Mouse (Mus musculus) heart, embryonic 12.5 days (tissue): ENCODE data around the gene Mrps25. TPM values are rescaled to one million over a fixed set of nuclear protein-coding genes. Genes with fewer than 3 reads are reported as not detected.

Experiments
- ATAC-seq: fragments of 200-750 bp; cut with Nextera tagmentation; 2 replicates; pipeline ENCODE4 v1.8.0; 2017; ENCODE audit warnings: moderate TSS enrichment, moderate library complexity; ENCODE audit not compliant: insufficient number of reproducible peaks, low FRiP score
- H3K27ac ChIP-seq: fragments of 300-500 bp; sonication (generic); 2 replicates; pipeline ENCODE4 v1.5.1; 2016; ENCODE audit warnings: mild to moderate bottlenecking, moderate library complexity; ENCODE audit not compliant: poor library complexity, severe bottlenecking
- H3K27me3 ChIP-seq: fragments of 300-500 bp; sonication (generic); replicated peaks from 2 replicates; pipeline ENCODE4 v1.6.1; 2016; ENCODE audit warnings: mild to moderate bottlenecking, moderate library complexity
- H3K36me3 ChIP-seq: fragments of 300-500 bp; sonication (generic); 2 replicates; pipeline ENCODE4 v1.6.1; 2016; ENCODE audit warnings: mild to moderate bottlenecking, moderate library complexity
- H3K4me1 ChIP-seq: fragments of 300-500 bp; sonication (generic); replicated peaks from 2 replicates; pipeline ENCODE4 v1.6.1; 2016; ENCODE audit warnings: mild to moderate bottlenecking
- H3K4me2 ChIP-seq: fragments of 300-500 bp; sonication (generic); 2 replicates; pipeline ENCODE4 v1.6.1; 2016; ENCODE audit warnings: mild to moderate bottlenecking, moderate library complexity
- H3K4me3 ChIP-seq: fragments of 300-500 bp; sonication (generic); 2 replicates; pipeline ENCODE4 v1.5.1; 2016; ENCODE audit warnings: mild to moderate bottlenecking
- H3K9ac ChIP-seq: fragments of 300-500 bp; sonication (generic); 2 replicates; pipeline ENCODE4 v1.6.1; 2016; ENCODE audit warnings: mild to moderate bottlenecking, moderate library complexity
- H3K9me3 ChIP-seq: fragments of 300-500 bp; sonication (generic); replicated peaks from 2 replicates; pipeline ENCODE4 v1.6.1; 2016; ENCODE audit warnings: mild to moderate bottlenecking, moderate library complexity
- WGBS: fragments of 180-500 bp; shearing (Covaris S2); methylation state at CpG from one replicate; pipeline ENCODE4 v1.1.7; 2016; 5-methylcytosine and 5-hydroxymethylcytosine counted together
- polyA plus RNA-seq: library from polyadenylated mRNA; unstranded; fragments of >200 nt; fragmentation: Nextera tagmentation; extraction: Ambion mirVana; gene quantifications from 2 replicates; pipeline ENCODE4 v1.2.1, GENCODE M21; 2016

The Mrps25 gene
- polyA plus RNA-seq, 1 experiment from 2014 or later, result 78.1 TPM

- Histone ChIP-seq H3K27ac (no peak overlapping the region), H3K4me2 (no peak overlapping the region), H3K4me3 (no peak overlapping the region), H3K4me1 (no peaks in the 10 kb centered on the region; the same call in 1 of the 2 replicates), H3K9ac (no peak overlapping the region), H3K27me3 (no peaks in the 10 kb centered on the region), H3K9me3 (no peaks in the 10 kb centered on the region), H3K36me3 (peaks cover 78% of the 10 kb centered on the region)
- ATAC-seq, result no peak
- 79% methylated on average over 8 of the region's 8 CpGs for WGBS
These were observed 15.6 kb upstream of the Mrps25 start for GRCm38 (mm10) chr6:92199414-92199813.

GRCm38 (mm10) chr6:92184178-92184577, 345 bp upstream of the Mrps25 start:
- no peaks in the 10 kb centered on the region; the same call in 1 of the 2 replicates for H3K9me3 ChIP-seq
- H3K36me3 ChIP-seq, result peaks cover 45% of the 10 kb centered on the region
- peak overlapping the region; percentile 88 for H3K4me2 ChIP-seq
- H3K9ac ChIP-seq, result peak overlapping the region; percentile 83; the same call in 1 of the 2 replicates
- H3K27ac ChIP-seq, result no peak overlapping the region
- H3K27me3 ChIP-seq, result no peaks in the 10 kb centered on the region
- peaks cover 15% of the 10 kb centered on the region for H3K4me1 ChIP-seq
- WGBS, result 5% methylated on average over 10 of the region's 10 CpGs
- peak overlapping the region; percentile 86 for H3K4me3 ChIP-seq
- ATAC-seq, result peak; percentile 60

- WGBS, result 93% methylated on average over 1 of the region's 1 CpGs
- Histone ChIP-seq H3K4me3 (no peak overlapping the region), H3K36me3 (peaks cover 75% of the 10 kb centered on the region), H3K9ac (no peak overlapping the region), H3K4me1 (peaks cover 5% of the 10 kb centered on the region; the same call in 1 of the 2 replicates), H3K9me3 (no peaks in the 10 kb centered on the region; the same call in 1 of the 2 replicates), H3K27me3 (no peaks in the 10 kb centered on the region), H3K27ac (no peak overlapping the region), H3K4me2 (no peak overlapping the region)
- no peak for ATAC-seq
These were observed 7.4 kb downstream of the Mrps25 start for GRCm38 (mm10) chr6:92176450-92176849.

GRCm38 (mm10) chr6:92162724-92163123, 21.1 kb downstream of the Mrps25 start:
- Histone ChIP-seq H3K9ac (no peak overlapping the region), H3K4me2 (no peak overlapping the region), H3K4me1 (no peaks in the 10 kb centered on the region), H3K27me3 (no peaks in the 10 kb centered on the region), H3K4me3 (no peak overlapping the region), H3K36me3 (peaks cover 92% of the 10 kb centered on the region), H3K27ac (no peak overlapping the region), H3K9me3 (no peaks in the 10 kb centered on the region)
- no peak for ATAC-seq
- 77% methylated on average over 1 of the region's 1 CpGs for WGBS

GRCm38 (mm10) chr6:92158801-92159200, 25.0 kb downstream of the Mrps25 start:
- Histone ChIP-seq H3K27me3 (no peaks in the 10 kb centered on the region), H3K9ac (no peak overlapping the region), H3K4me1 (peaks cover 3% of the 10 kb centered on the region), H3K27ac (no peak overlapping the region), H3K4me3 (no peak overlapping the region), H3K36me3 (peaks cover 96% of the 10 kb centered on the region), H3K4me2 (no peak overlapping the region), H3K9me3 (no peaks in the 10 kb centered on the region)
- no peak for ATAC-seq
- whole genome bisulfite sequencing, result 97% methylated on average over 3 of the region's 3 CpGs

GRCm38 (mm10) chr6:92153774-92154173, 30.1 kb downstream of the Mrps25 start:
- no peak for ATAC-seq
- Histone ChIP-seq H3K27me3 (no peaks in the 10 kb centered on the region), H3K36me3 (peaks cover 86% of the 10 kb centered on the region), H3K4me1 (peaks cover 10% of the 10 kb centered on the region), H3K4me2 (no peak overlapping the region), H3K27ac (no peak overlapping the region; the same call in 1 of the 2 replicates), H3K4me3 (no peak overlapping the region), H3K9ac (no peak overlapping the region), H3K9me3 (no peaks in the 10 kb centered on the region)
- 38% methylated on average over 1 of the region's 1 CpGs for WGBS

- Histone ChIP-seq H3K4me3 (no peak overlapping the region), H3K27me3 (no peaks in the 10 kb centered on the region), H3K4me1 (no peaks in the 10 kb centered on the region), H3K27ac (no peak overlapping the region), H3K36me3 (peaks cover 50% of the 10 kb centered on the region), H3K9me3 (no peaks in the 10 kb centered on the region), H3K4me2 (no peak overlapping the region), H3K9ac (no peak overlapping the region)
- no peak for ATAC-seq
- WGBS, result 92% methylated on average over 4 of the region's 4 CpGs
These were observed 38.0 kb downstream of the Mrps25 start for GRCm38 (mm10) chr6:92145881-92146280.

GRCm38 (mm10) chr6:92136356-92136755, 47.5 kb downstream of the Mrps25 start:
- 75% methylated on average over 2 of the region's 2 CpGs for WGBS
- no peaks in the 10 kb centered on the region for H3K27me3 ChIP-seq
- H3K4me3 ChIP-seq, result no peak overlapping the region
- ATAC-seq, result no peak
- H3K36me3 ChIP-seq, result peaks cover 17% of the 10 kb centered on the region
- no peak overlapping the region for H3K27ac ChIP-seq
- H3K4me2 ChIP-seq, result no peak overlapping the region
- no peaks in the 10 kb centered on the region for H3K9me3 ChIP-seq
- no peak overlapping the region for H3K9ac ChIP-seq
- H3K4me1 ChIP-seq, result peaks cover 11% of the 10 kb centered on the region

GRCm38 (mm10) chr6:92133617-92134016, 50.2 kb downstream of the Mrps25 start:
- peaks cover 19% of the 10 kb centered on the region for H3K4me1 ChIP-seq
- H3K4me2 ChIP-seq, result no peak overlapping the region
- no peak for ATAC-seq
- no peaks in the 10 kb centered on the region for H3K9me3 ChIP-seq
- H3K27ac ChIP-seq, result no peak overlapping the region
- no peaks in the 10 kb centered on the region for H3K27me3 ChIP-seq
- no peak overlapping the region for H3K9ac ChIP-seq
- WGBS, result 81% methylated on average over 2 of the region's 2 CpGs
- H3K36me3 ChIP-seq, result peaks cover 6% of the 10 kb centered on the region; the same call in 1 of the 2 replicates
- no peak overlapping the region for H3K4me3 ChIP-seq

- peaks cover 6% of the 10 kb centered on the region; the same call in 1 of the 2 replicates for H3K36me3 ChIP-seq
- no peaks in the 10 kb centered on the region for H3K27me3 ChIP-seq
- no peak overlapping the region for H3K27ac ChIP-seq
- WGBS, result 90% methylated on average over 3 of the region's 3 CpGs
- ATAC-seq, result no peak
- H3K4me2 ChIP-seq, result no peak overlapping the region
- H3K4me3 ChIP-seq, result no peak overlapping the region
- H3K9me3 ChIP-seq, result no peaks in the 10 kb centered on the region
- no peak overlapping the region for H3K9ac ChIP-seq
- peaks cover 19% of the 10 kb centered on the region for H3K4me1 ChIP-seq
These were observed 51.6 kb downstream of the Mrps25 start for GRCm38 (mm10) chr6:92132021-92132911.

GRCm38 (mm10) chr6:92131456-92131855, 52.4 kb downstream of the Mrps25 start:
- Histone ChIP-seq H3K4me2 (no peak overlapping the region), H3K4me1 (peaks cover 19% of the 10 kb centered on the region), H3K36me3 (peaks cover 6% of the 10 kb centered on the region; the same call in 1 of the 2 replicates), H3K4me3 (no peak overlapping the region), H3K27ac (no peak overlapping the region), H3K9me3 (no peaks in the 10 kb centered on the region), H3K9ac (no peak overlapping the region), H3K27me3 (no peaks in the 10 kb centered on the region)
- no peak for ATAC-seq
- 96% methylated on average over 1 of the region's 1 CpGs for WGBS
